Mouse (Mus musculus): ENCODE data around the gene A030005L19Rik.

- TF ChIP-seq POLR2A (IDR thresholded peaks at IDR 0.05; ENCODE audit: low read depth, low read length) (no peak), CTCF (IDR thresholded peaks at IDR 0.05; ENCODE audit: extremely low read depth, insufficient read length, insufficient replicate concordance, low read depth, low read length) (no peak)
Observed at GRCm38 (mm10) chr1:82880196-82880595, 32.9 kb upstream of the A030005L19Rik start.
